Mouse (Mus musculus) neural tube, embryonic 11.5 days (tissue): ENCODE data around the gene Tspan3. TPM values are rescaled to one million over a fixed set of nuclear protein-coding genes. Genes with fewer than 3 reads are reported as not detected.

Experiments used
- ATAC-seq: fragments of 200-750 bp; cut with Nextera tagmentation; 2 replicates; pipeline ENCODE4 v1.8.0; 2017; ENCODE audit warnings: moderate number of reproducible peaks, mild to moderate bottlenecking, moderate TSS enrichment, moderate library complexity; ENCODE audit not compliant: insufficient read depth, low FRiP score, low TSS enrichment
- DNase-seq: peaks from one replicate; pipeline ENCODE4 v3.0.0-alpha.2; 2015; ENCODE audit warnings: low spot score
- H3K27ac ChIP-seq: fragments of 300-500 bp; sonication (generic); 2 replicates; pipeline ENCODE4 v1.5.1; 2014; ENCODE audit warnings: low read depth, mild to moderate bottlenecking, low read length
- H3K27me3 ChIP-seq: fragments of 300-500 bp; sonication (generic); 2 replicates; pipeline ENCODE4 v1.6.1; 2014; ENCODE audit warnings: mild to moderate bottlenecking, low read length, mixed read lengths; ENCODE audit not compliant: control insufficient read depth, insufficient read depth
- H3K36me3 ChIP-seq: fragments of 300-500 bp; sonication (generic); 2 replicates; pipeline ENCODE4 v1.6.1; 2014; ENCODE audit warnings: mild to moderate bottlenecking, low read length, moderate library complexity, mixed read lengths; ENCODE audit not compliant: control insufficient read depth, insufficient read depth
- H3K4me1 ChIP-seq: fragments of 300-500 bp; sonication (generic); 2 replicates; pipeline ENCODE4 v1.6.1; 2014; ENCODE audit warnings: low read length, mixed read lengths; ENCODE audit not compliant: control insufficient read depth, insufficient read depth
- H3K4me2 ChIP-seq: fragments of 300-500 bp; sonication (generic); 2 replicates; pipeline ENCODE4 v1.6.1; 2014; ENCODE audit warnings: low read depth, mild to moderate bottlenecking, moderate library complexity
- H3K4me3 ChIP-seq: fragments of 300-500 bp; sonication (generic); 2 replicates; pipeline ENCODE4 v1.5.1; 2014; ENCODE audit warnings: low read depth, low read length
- H3K9ac ChIP-seq: fragments of 300-500 bp; sonication (generic); 2 replicates; pipeline ENCODE4 v1.6.1; 2014; ENCODE audit warnings: mild to moderate bottlenecking, low read length
- H3K9me3 ChIP-seq: fragments of 300-500 bp; sonication (generic); 2 replicates; pipeline ENCODE4 v1.6.1; 2016; ENCODE audit warnings: low read length; ENCODE audit not compliant: control insufficient read depth
- WGBS: fragments of 180-500 bp; shearing (Covaris S2); extraction: QIAGEN DNeasy Blood & Tissue Kit; methylation state at CpG from one replicate; pipeline ENCODE4 v1.1.7; 2014; 5-methylcytosine and 5-hydroxymethylcytosine counted together
- polyA plus RNA-seq: library from polyadenylated mRNA; unstranded; fragments of >200 nt; fragmentation: Nextera tagmentation; extraction: Ambion mirVana; gene quantifications from 2 replicates; pipeline ENCODE4 v1.2.1, GENCODE M21; 2014

Tspan3 gene
- polyA plus RNA-seq, 1 experiment from 2014 or later = 584 TPM

GRCm38 (mm10) chr9:56107527-56107926, 57.8 kb downstream of the Tspan3 start:
- H3K36me3 ChIP-seq = no peaks in the 10 kb centered on the region
- WGBS = 78% methylated on average over 6 of the region's 6 CpGs
- no peaks in the 10 kb centered on the region for H3K27me3 ChIP-seq
- H3K9me3 ChIP-seq = no peaks in the 10 kb centered on the region
- H3K27ac ChIP-seq = no peak overlapping the region
- no peak overlapping the region for H3K9ac ChIP-seq
- 0 out of 2 replicates have a peak, but pooled peaks cover 3% of the 10 kb centered on the region for H3K4me1 ChIP-seq
- no peak overlapping the region for H3K4me3 ChIP-seq
- no peak overlapping the region for H3K4me2 ChIP-seq
- ATAC-seq (no peak), DNase-seq (no peak)

- Histone ChIP-seq H3K36me3 (no peaks in the 10 kb centered on the region), H3K27me3 (no peaks in the 10 kb centered on the region), H3K4me1 (0 out of 2 replicates have a peak, but pooled peaks cover 3% of the 10 kb centered on the region), H3K4me3 (no peak overlapping the region), H3K9me3 (no peaks in the 10 kb centered on the region), H3K9ac (no peak overlapping the region), H3K4me2 (no peak overlapping the region), H3K27ac (no peak overlapping the region)
- 49% methylated on average over 6 of the region's 6 CpGs for WGBS
- no peak for DNase-seq
- ATAC-seq = no peak
Measured at GRCm38 (mm10) chr9:56106274-56107072, 58.8 kb downstream of the Tspan3 start.

- H3K4me3 ChIP-seq = no peak overlapping the region
- WGBS = 25% methylated on average over 7 of the region's 7 CpGs
- H3K9ac ChIP-seq = no peak overlapping the region
- no peaks in the 10 kb centered on the region for H3K9me3 ChIP-seq
- no peak overlapping the region for H3K4me2 ChIP-seq
- no peak for ATAC-seq
- no peaks in the 10 kb centered on the region for H3K36me3 ChIP-seq
- 0 out of 2 replicates have a peak, but pooled peaks cover 3% of the 10 kb centered on the region for H3K4me1 ChIP-seq
- no peaks in the 10 kb centered on the region for H3K27me3 ChIP-seq
- DNase-seq = no peak
- H3K27ac ChIP-seq = no peak overlapping the region
Measured at GRCm38 (mm10) chr9:56104921-56105320, 60.4 kb downstream of the Tspan3 start.

- Histone ChIP-seq H3K4me3 (no peak overlapping the region), H3K9ac (no peak overlapping the region), H3K9me3 (no peaks in the 10 kb centered on the region), H3K27me3 (no peaks in the 10 kb centered on the region), H3K4me1 (0 out of 2 replicates have a peak, but pooled peaks cover 3% of the 10 kb centered on the region), H3K27ac (no peak overlapping the region), H3K36me3 (no peaks in the 10 kb centered on the region), H3K4me2 (no peak overlapping the region)
- ATAC-seq (no peak), DNase-seq (no peak)
- 51% methylated on average over 4 of the region's 4 CpGs for WGBS
Measured at GRCm38 (mm10) chr9:56101022-56101421, 64.3 kb downstream of the Tspan3 start.

- DNase-seq = no peak
- no peak for ATAC-seq
- Histone ChIP-seq H3K9me3 (no peaks in the 10 kb centered on the region), H3K9ac (no peak overlapping the region), H3K36me3 (no peaks in the 10 kb centered on the region), H3K4me1 (0 out of 2 replicates have a peak, but pooled peaks cover 3% of the 10 kb centered on the region), H3K27ac (no peak overlapping the region), H3K27me3 (no peaks in the 10 kb centered on the region), H3K4me3 (no peak overlapping the region), H3K4me2 (no peak overlapping the region)
- 85% methylated on average over 7 of the region's 7 CpGs for WGBS
Measured at GRCm38 (mm10) chr9:56100041-56100522, 65.2 kb downstream of the Tspan3 start.

- ATAC-seq (no peak), DNase-seq (no peak)
- Histone ChIP-seq H3K4me1 (no peaks in the 10 kb centered on the region), H3K27ac (no peak overlapping the region), H3K4me3 (no peak overlapping the region), H3K36me3 (no peaks in the 10 kb centered on the region), H3K27me3 (no peaks in the 10 kb centered on the region), H3K9ac (no peak overlapping the region), H3K9me3 (no peaks in the 10 kb centered on the region), H3K4me2 (no peak overlapping the region)
- 86% methylated on average over 4 of the region's 4 CpGs for WGBS
Measured at GRCm38 (mm10) chr9:56097584-56098298, 67.5 kb downstream of the Tspan3 start.

GRCm38 (mm10) chr9:56092102-56092501, 73.2 kb downstream of the Tspan3 start:
- no peak for ATAC-seq
- no peak overlapping the region for H3K4me2 ChIP-seq
- H3K4me3 ChIP-seq = no peak overlapping the region
- H3K9ac ChIP-seq = no peak overlapping the region
- no peaks in the 10 kb centered on the region for H3K36me3 ChIP-seq
- no peaks in the 10 kb centered on the region for H3K4me1 ChIP-seq
- 42% methylated on average over 2 of the region's 2 CpGs for WGBS
- no peaks in the 10 kb centered on the region for H3K9me3 ChIP-seq
- no peaks in the 10 kb centered on the region for H3K27me3 ChIP-seq
- no peak for DNase-seq
- no peak overlapping the region for H3K27ac ChIP-seq

GRCm38 (mm10) chr9:56090546-56091225, 74.6 kb downstream of the Tspan3 start:
- Histone ChIP-seq H3K27me3 (no peaks in the 10 kb centered on the region), H3K4me1 (no peaks in the 10 kb centered on the region), H3K36me3 (no peaks in the 10 kb centered on the region), H3K9me3 (no peaks in the 10 kb centered on the region), H3K4me2 (no peak overlapping the region), H3K9ac (no peak overlapping the region), H3K27ac (no peak overlapping the region), H3K4me3 (no peak overlapping the region)
- no peak for ATAC-seq
- 85% methylated on average over 5 of the region's 5 CpGs for WGBS
- DNase-seq = no peak
